In the genomic region with DNA sequence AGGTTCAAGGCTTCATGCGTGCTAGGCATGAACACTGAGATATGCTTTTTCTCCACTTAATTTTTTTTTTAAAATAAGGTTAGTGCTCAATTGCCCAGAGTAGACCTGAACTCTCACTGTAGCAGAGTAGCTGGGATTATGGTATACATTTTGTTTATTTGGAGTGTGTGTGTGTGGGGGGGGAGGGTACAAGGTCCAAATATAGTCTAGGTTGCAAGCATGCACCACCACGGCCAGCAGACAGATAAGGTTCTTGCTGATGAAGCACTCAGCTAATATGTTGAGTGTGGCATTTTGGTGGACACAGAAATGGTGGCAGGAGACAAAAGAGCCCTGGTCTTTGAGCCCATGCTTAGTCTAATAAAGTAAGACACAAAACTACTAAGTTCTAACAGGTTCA, we compare ENCODE assay signal across 17 mouse cellular contexts. TPM values are rescaled to one million over a fixed set of nuclear protein-coding genes. Genes with fewer than 3 reads are reported as not detected.
DNase-seq lines count a peak whose midpoint lies in the region; ATAC-seq and TF ChIP-seq lines count a peak whose summit lies in the region.
"Had no signal": no experiment of that assay in that cellular context is flagged by ENCODE, and none has a peak within 500 bp of the region (broad histone marks: within the 10 kb centered on the region; RNA-seq: fewer than 3 reads in every experiment).

No protein-coding gene starts in this region.

- H3K9ac ChIP-seq in heart, embryonic 13.5 days: no peak overlapping the region
- H3K9ac ChIP-seq in liver, embryonic 16.5 days (ENCODE audit: low read depth, low read length): no peak overlapping the region
- H3K9ac ChIP-seq: forebrain, embryonic 13.5 days had no signal

- TF ChIP-seq CTCF in bone marrow macrophage, adult 2 months (IDR thresholded peaks at IDR 0.05; ENCODE audit: low read depth, low read length): no peak

- peaks cover 15% of the 10 kb centered on the region for H3K4me1 ChIP-seq in heart, embryonic 13.5 days
- peaks cover 56% of the 10 kb centered on the region for H3K4me1 ChIP-seq in megakaryocyte, embryonic 14.5 days
- H3K4me1 ChIP-seq in bone marrow macrophage, adult 2 months (ENCODE audit: control insufficient read depth, insufficient read depth, low read length): peaks cover 59% of the 10 kb centered on the region
- H3K4me1 ChIP-seq in liver, embryonic 16.5 days (ENCODE audit: control insufficient read depth, low read depth, low read length): peaks cover 5% of the 10 kb centered on the region
- H3K4me1 ChIP-seq: limb, embryonic 10.5 days had no signal

- H3K36me3 ChIP-seq in heart, embryonic 13.5 days: peaks cover 33% of the 10 kb centered on the region
- peaks cover 39% of the 10 kb centered on the region for H3K36me3 ChIP-seq in megakaryocyte, embryonic 14.5 days (replicated peaks; ENCODE audit: low read length)
- peaks cover 9% of the 10 kb centered on the region for H3K36me3 ChIP-seq in liver, embryonic 16.5 days (ENCODE audit: control insufficient read depth, insufficient read depth)

- intact Hi-C loops in heart, postnatal 36 days (cut with DNase I): no loop called here

- no peaks in the 10 kb centered on the region for H3K27me3 ChIP-seq in heart, embryonic 13.5 days (replicated peaks)
- H3K27me3 ChIP-seq in megakaryocyte, embryonic 14.5 days (replicated peaks): no peaks in the 10 kb centered on the region
- H3K27me3 ChIP-seq in liver, embryonic 16.5 days (ENCODE audit: control insufficient read depth, insufficient read depth, low read depth, low read length): no peaks in the 10 kb centered on the region
- H3K27me3 ChIP-seq: forebrain, embryonic 13.5 days had no signal

- no peak for TF ChIP-seq POLR2A in bone marrow macrophage, adult 2 months (IDR thresholded peaks at IDR 0.05; ENCODE audit: borderline replicate concordance, low read depth, low read length)

- H3K4me3 ChIP-seq in heart, embryonic 13.5 days: no peak overlapping the region
- peak overlapping the region; percentile 57 for H3K4me3 ChIP-seq in megakaryocyte, embryonic 14.5 days (replicated peaks)
- H3K4me3 ChIP-seq in bone marrow macrophage, adult 2 months (ENCODE audit: insufficient read depth, low read length): no peak overlapping the region
- no peak overlapping the region for H3K4me3 ChIP-seq in liver, embryonic 16.5 days (ENCODE audit: low read depth, low read length)
- H3K4me3 ChIP-seq: forebrain, embryonic 13.5 days; hindbrain, embryonic 10.5 days; limb, embryonic 10.5 days; midbrain, embryonic 10.5 days had no signal

- 53% methylated on average over 2 of the region's 2 CpGs for WGBS in heart, embryonic 13.5 days
- WGBS in liver, embryonic 16.5 days (ENCODE audit: insufficient replicate concordance): 47% methylated on average over 2 of the region's 2 CpGs

- ATAC-seq in heart, embryonic 13.5 days (ENCODE audit: extremely low read depth, insufficient number of reproducible peaks, low FRiP score, low TSS enrichment): no peak
- ATAC-seq in megakaryocyte, adult 5-6 weeks (ENCODE audit: poor library complexity, severe bottlenecking): no peak
- 0 out of 2 replicates have a peak, but pooled peaks have one; percentile 32 for ATAC-seq in liver, embryonic 16.5 days (ENCODE audit: low read depth)
- ATAC-seq: forebrain, embryonic 13.5 days; hindbrain, postnatal 0 days had no signal

- no peaks in the 10 kb centered on the region for H3K9me3 ChIP-seq in heart, embryonic 13.5 days
- H3K9me3 ChIP-seq in megakaryocyte, embryonic 14.5 days: no peaks in the 10 kb centered on the region
- H3K9me3 ChIP-seq in liver, embryonic 16.5 days (replicated peaks; ENCODE audit: control insufficient read depth, low read length): no peaks in the 10 kb centered on the region
- H3K9me3 ChIP-seq: forebrain, embryonic 13.5 days; hindbrain, embryonic 10.5 days; limb, embryonic 10.5 days; midbrain, embryonic 10.5 days had no signal

- DNase-seq in heart, postnatal 36 days: no peak
- DNase-seq in neural tube, embryonic 10.5 days (ENCODE audit: extremely low spot score, low spot score): no peak
- no peak for DNase-seq in adrenal gland, adult 18-20 months (ENCODE audit: low spot score in 2 of 2)
- DNase-seq: cerebellum, adult 8-10 months; kidney, adult 18-20 months; lung, postnatal 4 days had no signal

- peak overlapping the region; percentile 42 for H3K27ac ChIP-seq in heart, embryonic 13.5 days (replicated peaks)
- H3K27ac ChIP-seq in bone marrow macrophage, adult 2 months (ENCODE audit: insufficient read depth, low read depth, low read length): peak overlapping the region; percentile 62
- no peak overlapping the region for H3K27ac ChIP-seq in liver, embryonic 16.5 days (ENCODE audit: low read length)
- H3K27ac ChIP-seq: forebrain, embryonic 13.5 days; hindbrain, embryonic 10.5 days; hindbrain, postnatal 0 days; kidney, postnatal 0 days; limb, embryonic 10.5 days; midbrain, embryonic 10.5 days had no signal

- 0 out of 2 replicates have a peak overlapping the region, but pooled peaks have one; percentile 11 for H3K4me2 ChIP-seq in heart, embryonic 13.5 days
- no peak overlapping the region for H3K4me2 ChIP-seq in liver, embryonic 16.5 days (ENCODE audit: low read depth, low read length)
- H3K4me2 ChIP-seq: forebrain, embryonic 13.5 days had no signal

RNA-seq across cellular contexts. Expression of a gene that starts 6.7 kb away (rescaled TPM):
- 37.4 and 37.5 TPM in 2 replicates for polyA plus RNA-seq in heart, embryonic 13.5 days (2015; fragmentation: Nextera tagmentation; extraction: Ambion mirVana)
- 10 to 100 TPM; 40.5 to 42.5 TPM for total RNA-seq in heart, postnatal 36 days (2021)
- 0.65 and 3.2 TPM in 2 replicates for polyA plus RNA-seq in megakaryocyte, embryonic 14.5 days (2012; ENCODE audit: insufficient read depth, low replicate concordance)
- total RNA-seq in megakaryocyte, adult 5-6 weeks (2015): 122 and 151 TPM in 2 replicates
- total RNA-seq in megakaryocyte, adult 5-6 weeks (2017): 75.9 and 80.9 TPM in 2 replicates
- 102 and 111 TPM in 2 replicates for polyA plus RNA-seq in bone marrow macrophage, adult 2 months (2012; ENCODE audit: insufficient read depth, insufficient read length, missing spikeins)
- polyA plus RNA-seq in liver, embryonic 16.5 days (2015; fragmentation: Nextera tagmentation; extraction: Ambion mirVana): 22.2 and 23.1 TPM in 2 replicates
- total RNA-seq in adrenal gland, adult 18-20 months (2021): 10 to 100 TPM; 42.2 to 50.8 TPM

RNA-seq across cellular contexts. Expression of a gene that starts 6.7 kb away (rescaled TPM):
- 90.8 and 97.2 TPM in 2 replicates for polyA plus RNA-seq in heart, embryonic 13.5 days (2015; fragmentation: Nextera tagmentation; extraction: Ambion mirVana)
- 10 to 100 TPM; 11.9 to 13.5 TPM for total RNA-seq in heart, postnatal 36 days (2021)
- 47.6 and 71.3 TPM in 2 replicates for polyA plus RNA-seq in megakaryocyte, embryonic 14.5 days (2012; ENCODE audit: insufficient read depth, low replicate concordance)
- 189 and 218 TPM in 2 replicates for total RNA-seq in megakaryocyte, adult 5-6 weeks (2015)
- 208 and 222 TPM in 2 replicates for total RNA-seq in megakaryocyte, adult 5-6 weeks (2017)
- 306 and 329 TPM in 2 replicates for polyA plus RNA-seq in bone marrow macrophage, adult 2 months (2012; ENCODE audit: insufficient read depth, insufficient read length, missing spikeins)
- polyA plus RNA-seq in liver, embryonic 16.5 days (2015; fragmentation: Nextera tagmentation; extraction: Ambion mirVana): 104 and 105 TPM in 2 replicates
- total RNA-seq in adrenal gland, adult 18-20 months (2021): 100 to 1,000 TPM in 1 of 2 experiments, 10 to 100 TPM in 1; 89.9 to 124 TPM

RNA-seq across cellular contexts. Expression of a gene that starts 57.5 kb away (rescaled TPM):
- polyA plus RNA-seq in heart, embryonic 13.5 days (2015; fragmentation: Nextera tagmentation; extraction: Ambion mirVana): 15.5 and 17.8 TPM in 2 replicates
- total RNA-seq in heart, postnatal 36 days (2021): 100 to 1,000 TPM; 122 to 126 TPM
- 3.1 and 14.7 TPM in 2 replicates for polyA plus RNA-seq in megakaryocyte, embryonic 14.5 days (2012; ENCODE audit: insufficient read depth, low replicate concordance)
- 161 and 163 TPM in 2 replicates for total RNA-seq in megakaryocyte, adult 5-6 weeks (2015)
- total RNA-seq in megakaryocyte, adult 5-6 weeks (2017): 203 and 210 TPM in 2 replicates
- 110 and 114 TPM in 2 replicates for polyA plus RNA-seq in bone marrow macrophage, adult 2 months (2012; ENCODE audit: insufficient read depth, insufficient read length, missing spikeins)
- polyA plus RNA-seq in liver, embryonic 16.5 days (2015; fragmentation: Nextera tagmentation; extraction: Ambion mirVana): 9.7 and 11.7 TPM in 2 replicates
- 100 to 1,000 TPM; 131 to 148 TPM for total RNA-seq in adrenal gland, adult 18-20 months (2021)
